Mouse (Mus musculus): ENCODE results near the gene Srek1. TPM values are rescaled to one million over a fixed set of nuclear protein-coding genes. Genes with fewer than 3 reads are reported as not detected.

The Srek1 gene
- polyA plus RNA-seq, 1 experiment from 2014 or later, result 102 TPM

DNA sequence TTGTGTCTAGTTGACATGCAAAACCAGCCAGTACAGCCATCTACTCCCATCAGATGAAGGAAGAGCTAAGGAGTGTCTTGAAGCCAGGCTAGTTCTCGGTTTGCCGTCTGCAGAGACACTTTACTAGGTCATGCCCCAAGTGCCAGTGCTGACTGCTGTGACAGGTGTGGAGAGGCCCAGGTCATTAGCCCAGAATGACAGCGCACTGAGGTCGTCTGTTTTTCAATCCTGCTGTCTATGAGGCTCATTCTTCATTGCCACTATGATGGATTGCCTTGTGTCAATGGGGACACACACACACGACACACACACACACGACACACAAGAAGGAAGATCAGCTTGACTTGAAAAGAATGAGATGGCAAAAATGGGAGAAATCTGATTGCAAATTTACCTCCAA is 79.0 kb downstream of the Srek1 start:
- Histone ChIP-seq H3K9ac (replicated peaks; ENCODE audit: low read length) (no peak overlapping the region), H3K27me3 (ENCODE audit: control insufficient read depth, insufficient read depth, low read length) (no peaks in the 10 kb centered on the region), H3K4me3 (ENCODE audit: low read depth, low read length) (no peak overlapping the region), H3K4me2 (ENCODE audit: low read depth, low read length) (no peak overlapping the region), H3K36me3 (replicated peaks; ENCODE audit: control insufficient read depth, insufficient read depth, low read depth, low read length) (no peaks in the 10 kb centered on the region), H3K4me1 (ENCODE audit: control insufficient read depth, insufficient read depth, low read length) (no peaks in the 10 kb centered on the region), H3K27ac (replicated peaks; ENCODE audit: low read depth, low read length) (no peak overlapping the region), H3K9me3 (replicated peaks; ENCODE audit: control insufficient read depth, low read length) (no peaks in the 10 kb centered on the region)
- 80% methylated on average over 6 of the region's 6 CpGs for WGBS
- DNase-seq (ENCODE audit: low spot score), result no peak
- ATAC-seq (replicated peaks; ENCODE audit: insufficient number of reproducible peaks, low FRiP score, low TSS enrichment, low read depth), result no peak

Other genes with a start within 250 kb of the Srek1 start
- 32.2 and 36.8 TPM in 2 replicates for gene Erbin, start 145.9 kb upstream of the Srek1 start, polyA plus RNA-seq (2014; fragmentation: Nextera tagmentation; extraction: Ambion mirVana)